Mouse (Mus musculus): ENCODE results near the gene Stoml2.
A peak's percentile ranks its signal among the peaks of the same experiment; 100 is the strongest.

Stoml2 gene

GRCm38 (mm10) chr4:43031237-43031995 lies at the start of gene Stoml2:
Gene Stoml2 (minus strand): TSS chr4:43031710.
- DNase-seq, result peak; percentile 95

GRCm38 (mm10) chr4:43078071-43078718 lies 46.7 kb upstream of the Stoml2 start:
- DNase-seq, result no peak

DNA sequence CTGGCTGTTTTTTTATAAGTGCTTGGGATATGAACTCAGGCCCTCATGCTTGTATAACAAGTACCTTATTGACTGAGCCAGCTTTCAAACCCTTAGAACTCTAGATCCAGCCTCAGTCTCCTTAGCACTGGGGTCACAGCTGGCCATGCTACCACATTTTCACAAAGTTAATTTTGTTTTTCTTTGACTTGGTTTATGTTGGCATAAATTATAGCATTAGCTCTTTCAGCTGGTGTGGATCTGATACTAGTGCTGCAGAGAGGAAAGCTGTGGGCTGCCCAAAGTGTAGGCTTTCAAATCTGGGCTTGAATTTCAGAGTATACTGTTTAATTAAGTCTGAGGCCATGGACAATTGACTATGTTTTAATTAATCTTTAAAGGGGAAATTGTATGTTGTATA lies 43.4 kb upstream of the Stoml2 start:
- DNase-seq, result no peak

GRCm38 (mm10) chr4:43065471-43065870 lies 34.0 kb upstream of the Stoml2 start:
- no peak for DNase-seq

DNA sequence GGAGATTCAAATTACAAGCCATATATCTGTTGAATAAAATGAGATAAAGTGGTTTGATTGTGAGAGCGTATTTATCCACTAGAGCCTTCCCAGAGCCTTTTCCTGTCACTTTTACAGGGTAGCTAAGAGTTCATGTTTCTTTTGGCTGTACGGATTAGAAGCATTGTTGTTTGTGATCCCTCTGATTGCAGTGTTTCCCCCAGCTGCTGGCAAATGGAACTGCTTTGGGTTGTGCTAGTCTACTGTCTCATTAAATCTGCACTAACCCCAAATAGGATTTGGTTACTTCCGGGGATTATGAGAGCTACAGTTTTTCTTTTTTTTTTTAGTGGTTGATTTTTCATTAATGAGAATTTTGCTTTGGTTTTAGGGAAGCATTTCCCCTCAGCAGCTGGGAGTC lies 28.8 kb upstream of the Stoml2 start:
- no peak for DNase-seq

DNA sequence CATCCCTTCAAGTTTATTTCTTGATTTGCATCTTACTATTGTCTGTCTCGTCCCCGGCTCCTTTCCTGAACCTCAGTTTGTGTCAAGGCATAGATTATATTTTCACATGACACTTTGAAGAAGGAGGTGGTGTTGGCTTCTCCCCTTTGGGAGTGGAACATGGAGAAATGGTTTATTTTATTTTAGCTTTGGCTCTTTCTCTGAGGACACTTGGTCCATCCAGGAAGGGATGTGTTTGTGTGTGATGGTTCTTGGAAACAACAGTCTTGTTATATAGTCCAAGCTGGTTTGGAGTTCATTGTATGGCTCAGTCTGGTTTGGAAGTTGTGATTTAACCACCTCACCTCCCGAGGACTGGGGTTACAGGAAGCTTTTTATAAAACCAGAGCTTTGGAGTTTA lies 28.2 kb upstream of the Stoml2 start:
- no peak for DNase-seq

DNA sequence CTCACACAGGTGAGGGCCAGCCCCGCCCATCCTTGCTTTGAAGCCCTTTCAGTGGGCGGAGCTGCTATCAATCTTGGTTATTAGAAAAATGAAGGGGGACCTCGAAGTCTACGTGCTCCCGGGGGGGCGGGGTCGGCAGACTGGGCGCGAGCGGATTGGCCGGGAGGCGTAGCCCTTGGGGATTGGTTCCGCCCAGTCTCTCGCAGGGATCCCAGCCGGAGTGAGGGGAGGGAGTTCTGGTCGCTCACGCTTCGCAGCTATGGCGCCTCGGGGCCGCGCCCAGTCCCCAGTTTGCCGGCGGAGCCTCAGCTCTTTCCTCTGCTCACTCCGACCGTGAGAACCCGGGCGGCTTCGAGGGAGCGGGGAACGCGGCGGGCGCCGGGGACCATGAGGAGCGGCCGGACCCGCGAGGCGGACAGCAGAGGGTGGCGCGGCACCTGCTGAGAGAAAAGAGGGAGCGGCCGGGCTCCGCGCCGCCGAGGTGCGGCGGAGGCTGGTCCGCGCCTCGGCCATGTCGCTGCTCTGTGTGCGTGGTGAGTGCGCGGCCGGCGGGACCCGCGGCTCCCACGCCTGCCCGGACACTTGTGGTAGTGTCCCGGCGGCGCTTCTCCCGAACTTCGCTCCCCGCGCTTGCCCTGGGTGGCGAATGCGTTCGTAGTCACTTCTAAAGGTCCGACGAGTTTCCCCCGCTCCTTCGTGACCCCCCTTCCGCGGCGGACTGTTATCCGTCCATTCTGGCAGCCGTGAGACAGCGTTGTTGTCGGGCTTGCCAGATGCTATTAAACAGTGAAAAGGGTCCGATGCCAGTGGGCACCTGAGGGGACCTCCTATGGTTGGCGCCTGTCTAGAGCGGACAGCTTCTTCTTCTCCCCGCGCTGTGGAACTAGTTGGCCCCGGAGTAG lies 27.5 kb upstream of the Stoml2 start, which contains the start of gene Unc13b:
Gene Unc13b (plus strand): TSS at position 201 of the 902 bp plus-strand sequence.
- DNase-seq, result peak; percentile 85

DNA sequence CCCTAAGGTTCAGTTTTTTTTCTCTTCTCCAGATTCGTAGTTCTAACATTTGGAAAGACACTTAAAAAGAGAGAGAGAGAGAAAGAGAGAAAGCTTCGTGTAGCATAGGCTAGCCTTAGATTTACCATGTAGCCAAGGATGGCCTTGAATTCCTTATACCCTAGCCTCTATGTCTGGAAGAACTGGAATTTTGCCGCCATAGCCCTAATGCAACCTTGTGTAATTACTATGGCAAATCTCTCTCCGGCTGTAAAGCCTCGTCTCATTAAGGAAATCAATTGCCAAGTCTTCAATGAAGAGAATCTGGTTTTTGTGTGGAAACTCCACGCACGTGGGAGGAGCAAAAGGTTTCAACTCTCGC lies 26.9 kb upstream of the Stoml2 start:
- DNase-seq, result no peak

- no peak for DNase-seq
Measured at GRCm38 (mm10) chr4:43057654-43058053, 26.1 kb upstream of the Stoml2 start.

- no peak for DNase-seq
Measured at GRCm38 (mm10) chr4:43052627-43053026, 21.1 kb upstream of the Stoml2 start.

- peak; percentile 88 for DNase-seq
Measured at GRCm38 (mm10) chr4:43047231-43047630, 15.7 kb upstream of the Stoml2 start.

GRCm38 (mm10) chr4:43046607-43047006 lies 15.1 kb upstream of the Stoml2 start:
- DNase-seq, result no peak

- peak; percentile 94 for DNase-seq
Measured at GRCm38 (mm10) chr4:43045659-43046302, 14.3 kb upstream of the Stoml2 start, which contains the start of gene Fam214b. Gene Fam214b (minus strand): TSS chr4:43046220.

DNA sequence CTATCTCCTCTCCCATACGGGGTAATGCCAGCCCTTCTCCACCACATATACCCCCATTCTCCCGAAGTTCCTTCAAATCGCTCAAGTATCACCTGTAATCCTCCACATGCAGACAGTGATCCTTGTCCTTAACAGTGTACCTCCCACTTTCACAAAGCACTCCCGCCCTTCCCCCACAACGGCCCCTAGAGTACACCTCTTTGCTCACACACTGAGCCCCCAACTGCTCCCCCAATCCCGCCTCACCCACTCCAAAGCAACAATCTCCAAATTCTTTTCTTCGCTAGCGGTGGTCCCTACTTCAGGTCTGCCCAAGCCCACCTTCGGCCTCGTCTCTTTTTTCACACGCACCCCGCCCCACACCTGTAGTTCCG lies 13.8 kb upstream of the Stoml2 start:
- DNase-seq, result no peak

DNA sequence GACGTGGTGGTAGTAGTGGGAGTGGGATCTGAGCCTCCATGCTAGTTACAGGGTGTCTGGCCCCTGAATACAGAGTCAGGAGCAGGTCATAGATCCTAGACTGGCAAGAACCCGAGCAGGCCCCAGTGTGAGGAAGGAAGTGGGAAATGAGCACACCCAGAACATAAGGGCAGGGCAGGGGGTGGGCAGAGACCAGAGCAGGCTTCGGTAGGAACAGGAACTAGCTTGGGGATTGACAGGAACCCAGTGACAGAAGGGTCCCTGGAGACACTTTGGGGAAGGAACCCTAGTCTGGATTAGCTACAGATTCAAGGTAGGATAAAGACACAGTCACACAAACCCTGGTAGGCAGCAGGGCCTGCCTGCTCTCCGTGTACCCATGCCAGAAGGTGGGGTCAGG lies 13.2 kb upstream of the Stoml2 start:
- DNase-seq, result peak; percentile 62

- DNase-seq, result peak; percentile 72
Measured at GRCm38 (mm10) chr4:43043644-43044357, 12.3 kb upstream of the Stoml2 start.

- no peak for DNase-seq
Measured at GRCm38 (mm10) chr4:43040881-43041547, 9.5 kb upstream of the Stoml2 start.

DNA sequence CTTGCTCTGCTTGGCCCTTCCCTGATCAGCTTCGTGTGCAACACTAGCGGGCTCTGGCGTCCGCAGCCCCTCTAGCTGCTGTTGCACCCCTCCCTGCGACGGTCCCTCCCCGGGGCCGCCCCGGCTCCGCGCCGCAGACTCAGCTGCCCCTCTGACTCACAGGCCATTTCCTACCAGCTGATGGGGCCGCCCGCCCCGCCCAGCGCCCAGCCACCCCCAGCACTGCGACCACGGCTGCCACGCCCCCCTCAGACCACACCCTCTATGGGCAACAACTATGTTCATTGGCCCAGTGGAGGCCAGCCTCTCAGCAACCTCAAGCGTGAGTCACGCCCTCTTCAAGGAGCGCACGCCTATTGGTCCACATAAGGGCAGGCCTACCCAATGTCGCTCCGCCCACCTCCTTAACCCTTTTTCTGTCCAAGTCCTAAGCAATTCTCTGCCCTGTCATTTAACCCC lies 8.6 kb upstream of the Stoml2 start:
- DNase-seq, result peak; percentile 99

DNA sequence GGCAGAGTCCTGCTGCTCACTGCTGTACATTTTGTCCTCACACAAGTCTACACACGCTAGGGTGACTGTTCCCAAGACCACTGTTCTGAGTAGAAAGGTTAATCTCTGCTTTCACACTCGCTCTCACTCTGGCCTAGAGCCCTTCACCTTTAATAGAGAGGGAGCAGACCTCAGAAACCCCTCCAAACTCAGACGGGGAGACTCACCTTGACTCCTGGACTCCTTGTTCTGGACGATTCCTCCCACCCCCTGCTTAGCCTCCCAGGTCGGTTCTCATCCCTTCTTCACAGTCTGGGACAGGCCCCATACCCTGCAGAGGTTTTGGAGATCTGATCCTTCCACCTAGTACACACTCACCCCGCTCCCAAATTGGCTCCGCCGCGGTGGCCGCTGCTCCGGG lies 8.1 kb upstream of the Stoml2 start:
- DNase-seq, result no peak

DNA sequence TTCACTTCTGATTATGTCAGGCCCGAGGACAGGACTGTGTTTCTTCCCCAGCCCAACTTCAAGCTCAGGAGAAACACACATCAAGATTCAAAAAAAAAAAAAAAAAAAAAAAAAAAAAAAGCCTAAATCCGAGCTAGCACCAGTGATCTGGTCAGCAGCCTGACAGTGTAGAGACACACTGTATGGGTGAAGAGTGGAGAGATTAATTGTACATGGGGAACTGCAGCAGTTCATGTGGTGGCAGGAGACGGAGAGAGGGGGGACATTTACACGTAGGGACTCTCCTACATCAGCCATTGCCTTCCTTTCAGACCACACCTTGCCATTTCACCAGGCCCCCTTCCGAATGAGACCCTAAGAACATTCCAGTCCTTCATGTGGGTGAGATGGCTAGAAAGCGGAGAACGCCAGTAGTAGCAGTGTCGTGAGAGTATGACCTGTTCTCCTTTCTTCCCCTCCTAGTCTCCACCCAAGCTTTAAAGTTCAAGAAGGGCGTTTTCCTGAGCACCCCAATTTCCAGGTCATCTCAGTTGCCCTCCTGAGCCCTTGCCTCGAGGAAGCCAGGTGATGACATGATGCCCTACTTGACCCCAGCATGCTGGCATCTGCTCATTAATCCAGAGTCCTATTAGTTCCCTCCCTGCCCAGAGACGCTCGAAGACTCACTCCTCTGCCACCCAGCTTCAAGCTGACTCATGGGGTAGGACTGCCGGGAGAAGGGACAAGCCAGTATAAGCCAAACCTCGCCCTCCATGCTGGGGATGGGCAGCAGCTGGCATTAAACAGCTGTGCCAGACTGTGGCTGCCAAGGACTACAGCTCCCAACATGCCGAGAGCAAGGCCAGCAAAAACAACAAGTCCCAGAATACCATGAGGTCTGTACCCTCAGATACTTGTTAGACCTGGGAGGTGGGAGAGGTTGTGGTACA lies 7.3 kb upstream of the Stoml2 start:
- DNase-seq, result peak; percentile 73

Measured in layer of hippocampus, adult 9-11 months (tissue).